Mouse (Mus musculus) hindbrain, postnatal 0 days (tissue): ENCODE data around the gene Erich3. TPM values are rescaled to one million over a fixed set of nuclear protein-coding genes. Genes with fewer than 3 reads are reported as not detected.
A peak's percentile ranks its signal among the peaks of the same experiment; 100 is the strongest.

Experiments
- ATAC-seq: fragments of 200-750 bp; cut with Nextera tagmentation; 2 replicates; pipeline ENCODE4 v1.8.0; 2017; ENCODE audit warnings: mild to moderate bottlenecking, moderate TSS enrichment, moderate library complexity
- DNase-seq: peaks from one replicate; pipeline ENCODE4 v3.0.0-alpha.2; 2015; ENCODE audit warnings: low spot score
- H3K27ac ChIP-seq: fragments of 300-500 bp; sonication (generic); 2 replicates; pipeline ENCODE4 v1.5.1; 2014; ENCODE audit warnings: mild to moderate bottlenecking
- H3K27me3 ChIP-seq: fragments of 300-500 bp; sonication (generic); 2 replicates; pipeline ENCODE4 v1.6.1; 2014; ENCODE audit warnings: low read length, mixed read lengths; ENCODE audit not compliant: insufficient read depth
- H3K36me3 ChIP-seq: fragments of 300-500 bp; sonication (generic); 2 replicates; pipeline ENCODE4 v1.6.1; 2014; ENCODE audit warnings: low read length, mixed read lengths; ENCODE audit not compliant: insufficient read depth
- H3K4me1 ChIP-seq: fragments of 300-500 bp; sonication (generic); 2 replicates; pipeline ENCODE4 v1.6.1; 2014; ENCODE audit warnings: antibody characterized with exemption, low read length, mixed read lengths; ENCODE audit not compliant: insufficient read depth
- H3K4me2 ChIP-seq: fragments of 300-500 bp; sonication (generic); 2 replicates; pipeline ENCODE4 v1.6.1; 2014; ENCODE audit warnings: low read depth, mild to moderate bottlenecking, low read length, moderate library complexity, mixed read lengths
- H3K4me3 ChIP-seq: fragments of 300-500 bp; sonication (generic); 2 replicates; pipeline ENCODE4 v1.5.1; 2014; ENCODE audit warnings: low read length
- H3K9ac ChIP-seq: fragments of 300-500 bp; sonication (generic); replicated peaks from 2 replicates; pipeline ENCODE4 v1.6.1; 2014; ENCODE audit warnings: mild to moderate bottlenecking, low read length, moderate library complexity, mixed read lengths
- H3K9me3 ChIP-seq: fragments of 300-500 bp; sonication (generic); 2 replicates; pipeline ENCODE4 v1.6.1; 2016; ENCODE audit warnings: low read length, mixed read lengths
- CTCF ChIP-seq: IDR thresholded peaks from 2 replicates; pipeline ENCODE4 v1.5.1; 2016; ENCODE audit warnings: antibody characterized with exemption, control low read depth, low read depth
- WGBS: fragments of 180-500 bp; shearing (Covaris S2); extraction: QIAGEN DNeasy Blood & Tissue Kit; methylation state at CpG from one replicate; pipeline ENCODE4 v1.1.7; 2014; 5-methylcytosine and 5-hydroxymethylcytosine counted together
- polyA plus RNA-seq: library from polyadenylated mRNA; unstranded; fragments of >200 nt; fragmentation: Nextera tagmentation; extraction: Ambion mirVana; gene quantifications from 2 replicates; pipeline ENCODE4 v1.2.1, GENCODE M21; 2015
- total RNA-seq: library from RNA; depleted of rRNA; stranded (reverse); fragments of >200 nt; gene quantifications from 2 replicates; pipeline ENCODE4 v1.2.3, GENCODE M21; 2014

Erich3 gene
- total and polyA plus RNA-seq, 2 experiments from 2014 or later: 2.5 to 2.7 TPM

DNA sequence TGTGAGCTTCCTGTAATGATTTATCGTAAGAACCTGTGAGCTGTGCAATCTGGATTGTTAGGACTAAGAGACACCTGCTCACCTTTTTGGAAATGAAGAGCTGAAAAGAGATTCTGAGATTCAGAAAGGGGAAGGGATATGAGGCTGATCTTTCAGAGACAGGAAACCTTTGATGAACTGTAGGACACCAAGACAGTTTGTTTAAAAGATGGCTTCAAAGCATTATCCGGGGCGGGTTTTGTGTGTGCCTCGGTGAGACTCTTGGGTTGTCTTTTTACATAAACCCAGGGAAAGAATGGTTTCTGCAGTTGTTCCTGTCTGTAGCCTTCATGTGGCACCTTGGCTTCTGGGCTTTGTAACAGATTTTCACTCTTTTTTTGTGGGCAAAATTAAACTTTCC, 30.2 kb downstream of the Erich3 start:
- WGBS: 83% methylated on average over 4 of the region's 4 CpGs
- Histone ChIP-seq H3K4me2 (no peak overlapping the region), H3K36me3 (no peaks in the 10 kb centered on the region), H3K9ac (no peak overlapping the region), H3K4me1 (peaks cover 10% of the 10 kb centered on the region; the same call in 1 of the 2 replicates), H3K4me3 (no peak overlapping the region), H3K27me3 (no peaks in the 10 kb centered on the region), H3K27ac (no peak overlapping the region), H3K9me3 (no peaks in the 10 kb centered on the region)
- DNase-seq: no peak
- ATAC-seq: no peak
- TF ChIP-seq CTCF: no peak

DNA sequence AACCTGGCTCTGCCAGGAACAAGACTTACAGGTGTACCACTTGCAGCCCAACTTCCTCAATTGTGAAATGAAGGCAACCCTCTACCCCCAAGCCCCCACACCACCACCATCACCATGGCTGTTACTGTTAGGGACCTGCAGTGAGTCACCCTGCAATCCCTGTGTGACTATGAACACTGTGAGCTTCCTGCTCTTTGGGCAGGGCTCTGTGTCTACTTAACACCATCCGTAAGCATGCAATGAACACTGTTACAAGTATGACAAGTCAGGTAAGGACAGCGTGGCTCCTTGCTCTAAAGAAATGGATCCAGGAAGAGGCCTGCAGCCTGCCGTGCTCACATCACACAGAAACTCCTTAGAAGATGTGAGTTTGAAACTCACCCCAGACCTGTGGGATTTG, 33.0 kb downstream of the Erich3 start:
- no peak for TF ChIP-seq CTCF
- Histone ChIP-seq H3K9me3 (no peaks in the 10 kb centered on the region), H3K27ac (no peak overlapping the region), H3K4me2 (no peak overlapping the region), H3K27me3 (no peaks in the 10 kb centered on the region), H3K4me3 (no peak overlapping the region), H3K9ac (no peak overlapping the region), H3K36me3 (no peaks in the 10 kb centered on the region), H3K4me1 (peaks cover 15% of the 10 kb centered on the region; the same call in 1 of the 2 replicates)
- ATAC-seq (no peak), DNase-seq (no peak)
- 90% methylated on average over 3 of the region's 3 CpGs for WGBS

- no peaks in the 10 kb centered on the region for H3K27me3 ChIP-seq
- no peak overlapping the region for H3K4me3 ChIP-seq
- no peak for TF ChIP-seq CTCF
- no peak overlapping the region for H3K9ac ChIP-seq
- no peak for DNase-seq
- no peak for ATAC-seq
- H3K27ac ChIP-seq: no peak overlapping the region
- H3K4me1 ChIP-seq: peaks cover 5% of the 10 kb centered on the region; the same call in 1 of the 2 replicates
- WGBS: 63% methylated on average over 5 of the region's 5 CpGs
- H3K36me3 ChIP-seq: no peaks in the 10 kb centered on the region
- H3K9me3 ChIP-seq: no peaks in the 10 kb centered on the region
- H3K4me2 ChIP-seq: no peak overlapping the region
Measured at GRCm38 (mm10) chr3:154698907-154699306, 35.2 kb downstream of the Erich3 start.

DNA sequence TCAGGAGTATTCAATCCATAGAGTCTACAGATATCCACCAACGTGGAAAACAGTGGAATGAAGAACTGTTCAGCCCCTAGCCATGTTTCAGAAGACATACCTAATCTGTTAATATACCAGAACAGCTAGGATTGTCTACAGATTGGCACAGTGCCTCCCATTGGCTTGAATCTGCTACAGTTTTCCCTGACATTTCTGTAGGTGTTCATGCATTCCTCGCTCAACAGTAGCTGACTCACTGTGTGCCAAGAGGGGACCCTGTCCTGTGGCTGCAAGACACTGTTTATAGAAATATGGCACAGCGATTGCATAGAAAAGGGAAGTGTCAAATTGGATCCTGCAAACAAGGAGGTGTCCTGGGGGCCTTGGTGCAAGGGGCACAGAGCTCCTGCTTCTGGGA, 36.6 kb downstream of the Erich3 start:
- Histone ChIP-seq H3K4me2 (no peak overlapping the region), H3K4me3 (no peak overlapping the region), H3K4me1 (peaks cover 5% of the 10 kb centered on the region; the same call in 1 of the 2 replicates), H3K27ac (no peak overlapping the region), H3K9me3 (no peaks in the 10 kb centered on the region), H3K36me3 (no peaks in the 10 kb centered on the region), H3K27me3 (no peaks in the 10 kb centered on the region), H3K9ac (no peak overlapping the region)
- TF ChIP-seq CTCF: no peak
- ATAC-seq (no peak), DNase-seq (no peak)
- 64% methylated on average over 3 of the region's 3 CpGs for WGBS

- no peak overlapping the region for H3K9ac ChIP-seq
- no peak overlapping the region for H3K4me3 ChIP-seq
- no peak for TF ChIP-seq CTCF
- no peak overlapping the region for H3K27ac ChIP-seq
- DNase-seq: peak; percentile 33
- 48% methylated on average over 2 of the region's 2 CpGs for WGBS
- peaks cover 5% of the 10 kb centered on the region; the same call in 1 of the 2 replicates for H3K4me1 ChIP-seq
- H3K9me3 ChIP-seq: no peaks in the 10 kb centered on the region
- peak; percentile 43; the same call in 1 of the 2 replicates for ATAC-seq
- no peak overlapping the region for H3K4me2 ChIP-seq
- no peaks in the 10 kb centered on the region for H3K27me3 ChIP-seq
- H3K36me3 ChIP-seq: no peaks in the 10 kb centered on the region
Measured at GRCm38 (mm10) chr3:154700735-154701134, 37.1 kb downstream of the Erich3 start.

DNA sequence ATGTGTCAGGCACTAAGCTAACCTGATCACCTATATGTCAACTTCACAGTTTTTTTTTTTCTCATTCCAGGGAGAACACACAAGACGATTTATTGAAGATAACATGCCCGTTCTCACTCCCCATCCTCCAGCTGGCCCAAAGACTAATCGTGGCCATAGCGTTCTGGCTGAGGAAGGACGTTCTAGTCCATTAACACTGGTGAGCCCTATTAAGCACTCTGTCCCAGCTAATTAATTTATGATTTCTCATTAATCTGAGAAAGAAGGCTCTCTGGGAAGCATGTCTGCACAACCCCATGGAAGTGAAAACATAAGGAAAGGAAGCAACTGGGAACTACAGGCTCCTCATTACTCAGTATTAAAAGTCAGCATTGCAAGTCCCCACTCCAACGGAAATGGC, 41.1 kb downstream of the Erich3 start:
- no peak overlapping the region for H3K4me3 ChIP-seq
- H3K4me1 ChIP-seq: peaks cover 5% of the 10 kb centered on the region; the same call in 1 of the 2 replicates
- no peak for DNase-seq
- 75% methylated on average over 6 of the region's 6 CpGs for WGBS
- no peaks in the 10 kb centered on the region for H3K9me3 ChIP-seq
- TF ChIP-seq CTCF: no peak
- H3K27me3 ChIP-seq: no peaks in the 10 kb centered on the region
- no peak overlapping the region for H3K4me2 ChIP-seq
- ATAC-seq: no peak
- no peak overlapping the region for H3K27ac ChIP-seq
- no peak overlapping the region for H3K9ac ChIP-seq
- H3K36me3 ChIP-seq: no peaks in the 10 kb centered on the region

GRCm38 (mm10) chr3:154708150-154708549, 44.5 kb downstream of the Erich3 start:
- Histone ChIP-seq H3K9me3 (no peaks in the 10 kb centered on the region), H3K36me3 (no peaks in the 10 kb centered on the region), H3K4me2 (no peak overlapping the region), H3K4me1 (no peaks in the 10 kb centered on the region), H3K4me3 (no peak overlapping the region), H3K27me3 (no peaks in the 10 kb centered on the region), H3K9ac (no peak overlapping the region), H3K27ac (no peak overlapping the region)
- TF ChIP-seq CTCF: no peak
- DNase-seq: no peak
- no peak for ATAC-seq
- WGBS: 79% methylated on average over 3 of the region's 3 CpGs
